Mouse (Mus musculus) layer of hippocampus, adult 8-10 months (tissue): ENCODE measurements around the gene Mvp. TPM values are rescaled to one million over a fixed set of nuclear protein-coding genes. Genes with fewer than 3 reads are reported as not detected.

Experiments
- DNase-seq, 2 experiments: peaks; one replicate each; pipeline ENCODE4 v3.0.0; 2022; ENCODE audit warnings: low spot score in 2 of 2
- total RNA-seq, 4 experiments: library from RNA; stranded (reverse); gene quantifications; 2 replicates each; pipeline ENCODE4 v1.2.4; 2022

The Mvp gene
- total RNA-seq, 4 experiments from 2014 or later, result 10.5 to 17.2 (median 14.1) TPM

DNA sequence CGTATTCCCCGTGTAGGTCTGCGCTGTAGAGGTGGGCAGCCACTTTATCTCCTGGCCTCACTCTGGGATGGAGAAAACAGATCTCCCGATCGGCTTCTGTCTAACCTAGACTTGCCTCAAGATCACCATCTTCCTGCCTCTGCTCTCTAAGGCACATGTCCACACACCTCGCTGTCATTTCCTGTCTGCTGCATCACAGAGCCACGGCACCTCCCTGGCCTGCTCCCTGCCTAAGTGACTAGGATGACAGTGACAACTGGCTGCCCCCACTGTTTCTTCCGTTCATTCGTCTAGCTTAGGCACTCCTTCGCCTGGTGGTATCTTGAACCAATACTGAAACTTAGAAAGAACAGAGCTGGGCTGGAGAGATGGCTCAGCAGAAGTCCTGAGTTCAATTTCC is 14.9 kb downstream of the Mvp start:
- DNase-seq, result no peak

- no peak for DNase-seq
Measured at GRCm38 (mm10) chr7:126996449-126996848, 18.0 kb downstream of the Mvp start.

DNA sequence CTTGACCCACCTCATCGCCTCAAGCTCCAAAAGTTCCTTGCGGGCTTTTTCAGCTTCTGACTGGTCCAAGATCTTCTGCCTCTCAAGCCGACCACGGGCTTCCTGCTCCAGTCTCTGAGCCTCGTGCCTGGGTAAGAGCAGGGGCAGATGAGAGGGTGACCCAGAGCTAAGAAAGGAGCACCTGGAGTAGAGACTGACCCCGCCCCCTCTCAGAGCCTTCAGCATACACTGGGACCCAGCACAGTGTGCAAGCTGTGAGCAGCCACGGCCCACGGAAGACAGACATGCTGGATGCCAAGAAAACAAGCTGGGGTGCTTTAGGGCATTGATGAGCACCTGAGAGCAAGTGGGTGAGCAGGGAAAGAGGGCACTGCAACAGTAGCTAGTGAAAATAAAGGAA is 25.6 kb downstream of the Mvp start:
- DNase-seq, result no peak

- no peak for DNase-seq
Measured at GRCm38 (mm10) chr7:126986319-126986718, 28.1 kb downstream of the Mvp start.

GRCm38 (mm10) chr7:126984667-126985444 is 29.6 kb downstream of the Mvp start:
- DNase-seq, result no peak

DNA sequence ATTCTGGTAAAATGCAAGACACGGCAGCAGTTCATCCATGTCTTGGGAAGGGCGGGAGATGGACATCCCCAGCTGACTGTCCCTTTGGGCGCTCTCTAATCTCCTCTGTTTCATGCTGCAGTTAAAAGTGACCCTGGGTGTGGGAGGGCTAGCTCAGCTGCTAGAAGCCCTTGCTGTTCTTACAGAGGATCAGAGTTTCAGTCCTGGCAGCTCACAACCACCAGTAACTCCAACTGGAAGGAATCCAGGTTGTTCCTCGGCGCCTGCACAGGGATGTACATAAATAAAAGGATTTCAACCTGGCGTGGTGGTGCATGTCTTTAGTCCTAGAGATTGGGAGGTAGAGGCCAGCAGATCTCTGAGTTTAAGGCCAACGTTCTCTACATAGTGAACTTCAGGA is 31.3 kb downstream of the Mvp start:
- DNase-seq, result no peak

DNA sequence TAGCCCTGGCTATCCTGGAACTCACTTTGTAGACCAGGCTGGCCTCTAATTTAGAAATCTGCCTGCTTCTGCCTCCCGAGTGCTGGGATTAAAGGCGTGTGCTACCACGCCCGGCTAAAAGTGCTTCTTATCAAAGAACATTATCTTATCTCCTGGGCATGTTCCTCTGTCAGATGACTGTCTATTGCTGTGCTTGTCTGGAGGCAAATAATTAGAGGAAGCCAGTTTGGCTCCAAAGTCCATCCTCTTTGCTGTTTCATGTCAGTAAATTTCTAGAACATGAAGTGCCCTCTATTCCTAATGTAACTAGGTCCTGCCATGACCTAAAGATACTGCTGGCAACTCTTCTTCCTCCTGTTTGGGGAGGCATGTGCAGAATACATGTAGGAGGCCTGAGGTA is 32.4 kb downstream of the Mvp start:
- no peak for DNase-seq

GRCm38 (mm10) chr7:126981601-126982000 is 32.8 kb downstream of the Mvp start:
- no peak for DNase-seq

DNA sequence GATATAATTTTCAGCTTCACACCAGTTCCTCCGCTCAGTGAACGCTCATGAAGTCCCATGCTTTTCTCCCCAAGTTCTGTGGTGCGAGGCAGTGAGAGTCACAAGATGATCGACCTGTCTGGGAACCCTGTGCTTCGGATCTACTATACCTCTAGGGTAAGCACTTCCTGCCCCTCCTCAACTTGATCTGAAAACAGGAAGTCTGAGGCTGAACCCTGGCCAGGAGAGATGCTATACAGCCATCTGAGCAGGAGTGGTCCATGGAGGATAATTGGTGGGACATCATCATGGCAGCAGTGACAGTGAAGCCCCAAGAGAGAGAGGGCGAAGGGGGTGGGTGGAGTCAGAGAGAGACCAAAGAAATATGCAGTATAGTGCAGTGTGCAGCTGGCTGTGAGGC is 35.6 kb downstream of the Mvp start:
- DNase-seq, result no peak

- no peak for DNase-seq
Measured at GRCm38 (mm10) chr7:126976878-126977459, 37.5 kb downstream of the Mvp start.

DNA sequence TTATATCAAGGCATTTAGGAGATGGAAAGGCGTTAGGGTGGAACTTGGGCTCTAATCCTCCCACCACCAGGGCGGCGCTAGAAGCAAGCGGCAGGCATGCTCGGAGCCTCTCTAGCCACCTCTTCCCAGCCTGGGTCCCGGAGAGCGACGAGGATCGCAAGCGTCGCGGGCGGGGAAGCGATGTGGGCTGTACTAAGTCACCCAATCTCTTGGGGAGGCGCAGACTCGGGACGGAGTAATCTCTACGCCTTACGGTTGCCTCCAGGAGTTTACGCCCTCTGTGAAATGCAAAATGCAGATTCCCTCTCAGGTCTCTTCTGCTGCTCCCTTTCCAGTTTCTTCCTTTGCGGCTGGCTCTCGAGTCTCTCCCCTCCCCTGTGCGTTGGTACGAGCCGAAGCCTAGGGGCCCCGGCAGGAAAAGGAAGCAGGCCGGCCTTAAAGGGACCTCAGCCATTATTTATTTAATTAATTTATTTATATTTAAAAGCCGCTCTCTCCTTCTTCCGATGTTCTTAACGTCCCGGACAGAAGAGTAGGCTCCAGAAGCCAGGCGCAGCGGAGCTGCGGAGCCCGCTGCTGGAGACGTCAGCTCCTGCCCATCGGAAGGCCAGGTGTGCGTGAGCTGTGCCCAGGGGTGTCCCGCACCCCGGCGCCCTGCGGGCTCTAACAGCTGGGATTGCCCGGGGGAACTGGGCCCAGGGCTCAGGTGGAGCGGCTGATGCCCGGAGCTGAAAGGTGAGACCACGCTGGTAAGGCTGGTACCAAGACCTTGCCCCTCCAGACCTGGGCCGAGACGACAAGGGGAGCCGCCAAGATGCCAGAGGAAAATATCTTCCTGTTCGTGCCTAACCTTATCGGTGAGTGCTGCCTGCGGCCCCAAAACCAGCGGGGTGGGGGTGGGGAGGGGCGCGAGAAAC is 38.2 kb downstream of the Mvp start, which contains the start of gene Cdiptos:
Gene Cdiptos (minus strand): TSS at position 149 of the 917 bp plus-strand sequence.
- peak; percentile 93 to 94 for DNase-seq

DNA sequence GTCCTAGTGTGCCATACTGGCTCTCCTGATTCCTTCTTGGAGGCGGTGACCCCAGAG is 38.7 kb downstream of the Mvp start, which contains the start of gene Cdipt:
Gene Cdipt (plus strand): TSS at position 22 of the 57 bp plus-strand sequence.
- DNase-seq, result no peak

GRCm38 (mm10) chr7:126975493-126975892 is 38.9 kb downstream of the Mvp start:
- DNase-seq, result no peak

DNA sequence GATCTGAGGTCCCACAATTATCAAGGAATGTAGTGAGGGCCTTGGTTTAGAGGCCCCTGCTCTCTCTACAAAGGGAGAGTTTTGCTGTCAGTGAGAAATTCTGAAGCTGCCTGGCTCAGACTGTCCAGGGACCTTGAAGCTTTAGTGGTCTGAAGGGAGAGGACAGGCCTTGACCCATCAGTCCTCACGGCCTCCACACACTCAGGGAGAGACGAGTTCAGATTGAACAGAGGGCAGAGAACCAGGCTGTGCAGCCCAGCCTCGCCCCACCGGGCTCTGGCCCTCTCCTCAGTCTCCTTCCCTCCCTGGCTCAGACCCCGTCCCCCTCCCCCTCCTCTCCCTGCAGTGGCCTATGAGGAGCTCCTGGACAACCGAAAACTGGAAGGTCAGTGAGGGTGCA is 47.1 kb downstream of the Mvp start:
- DNase-seq, result no peak

DNA sequence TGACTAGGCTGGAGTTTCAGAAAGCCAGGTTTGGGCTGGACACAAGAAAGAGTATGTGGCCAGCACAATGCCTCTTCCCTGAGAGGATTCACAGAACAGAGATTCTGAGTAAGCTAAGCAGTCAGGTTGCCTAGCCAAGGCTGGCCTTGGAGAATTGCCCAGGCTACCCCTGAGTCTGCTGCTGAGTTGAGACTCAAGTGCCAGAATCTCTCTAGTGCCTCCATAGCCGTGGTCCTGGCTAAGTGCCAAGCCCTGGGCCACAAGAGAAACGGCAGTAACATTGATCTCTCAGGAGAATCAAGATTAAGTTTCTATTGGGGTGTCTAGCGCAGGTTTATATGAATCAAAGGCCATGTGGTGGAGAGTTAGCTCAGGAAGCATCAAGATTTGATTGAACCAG is 48.9 kb downstream of the Mvp start:
- no peak for DNase-seq

- no peak for DNase-seq
Measured at GRCm38 (mm10) chr7:126963548-126964286, 50.7 kb downstream of the Mvp start.

- no peak for DNase-seq
Measured at GRCm38 (mm10) chr7:126961965-126962364, 52.5 kb downstream of the Mvp start.

DNA sequence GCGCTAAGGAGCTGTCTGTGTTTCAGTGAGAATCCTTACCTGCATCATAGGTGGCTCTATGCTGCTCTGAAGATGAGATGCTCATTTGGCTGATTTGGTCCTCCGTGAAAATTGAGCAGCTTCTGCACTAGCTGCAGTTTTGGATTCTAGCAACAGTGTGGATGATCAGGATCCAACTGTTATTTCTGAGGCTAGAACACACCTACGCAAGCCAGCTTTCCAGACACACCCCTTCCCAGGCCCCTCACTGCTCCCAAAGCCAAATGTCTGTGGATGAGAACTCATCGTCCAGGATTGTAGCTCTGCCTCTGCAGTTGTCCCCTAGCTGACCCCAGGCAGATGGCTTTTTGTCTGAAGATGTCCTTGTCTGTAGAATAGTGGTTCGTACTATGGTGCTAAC is 53.3 kb downstream of the Mvp start:
- DNase-seq, result peak; percentile 43 to 54

DNA sequence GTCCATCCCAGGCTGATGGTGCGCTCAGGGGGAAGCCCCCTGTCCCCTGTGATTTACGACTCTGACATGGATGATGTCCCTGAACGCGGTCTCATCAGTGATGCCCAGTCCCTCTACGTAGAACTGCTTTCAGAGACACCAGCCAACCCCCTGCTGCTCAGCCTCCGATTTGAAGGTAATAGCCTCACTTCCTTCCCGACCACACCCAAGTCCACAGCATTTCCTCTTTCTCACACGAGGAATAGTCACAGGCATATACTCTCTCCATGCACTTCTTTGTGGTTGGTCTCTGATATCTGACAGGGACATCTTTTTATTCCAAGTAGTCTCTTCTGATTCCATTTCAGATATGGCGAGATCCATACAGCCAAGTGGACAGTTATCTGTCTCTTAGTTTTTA is 54.6 kb downstream of the Mvp start:
- DNase-seq, result no peak

DNA sequence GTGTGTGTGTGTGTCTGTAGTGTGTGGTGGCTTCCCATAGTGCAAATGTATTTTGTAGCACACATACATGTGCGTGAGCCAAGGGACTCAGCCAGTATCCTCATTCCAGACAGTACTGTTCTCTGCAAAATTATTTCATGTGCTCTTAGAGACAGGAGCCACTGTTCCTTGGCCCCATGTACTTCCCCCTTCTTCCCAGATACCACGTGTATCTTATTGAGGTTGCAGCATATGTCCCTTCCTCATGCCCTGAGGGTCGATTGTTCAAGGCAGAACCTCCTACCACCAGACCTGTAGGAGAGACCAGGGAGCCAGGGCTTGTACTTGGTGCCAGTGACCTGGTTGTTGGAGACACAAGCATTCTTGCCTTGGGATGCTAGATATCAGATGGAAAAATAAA is 59.3 kb downstream of the Mvp start:
- no peak for DNase-seq

GRCm38 (mm10) chr7:126952646-126953045 is 61.8 kb downstream of the Mvp start:
- DNase-seq, result no peak

- DNase-seq, result no peak
Measured at GRCm38 (mm10) chr7:126951741-126952140, 62.7 kb downstream of the Mvp start.
